Mouse (Mus musculus): Measurements from ENCODE around the gene Nipa2. TPM values are rescaled to one million over a fixed set of nuclear protein-coding genes. Genes with fewer than 3 reads are reported as not detected.

Nipa2 gene
- total and polyA plus RNA-seq, 3 experiments: 26.3 to 28.6 TPM; not detected in 1

GRCm38 (mm10) chr7:55903766-55904165 lies 58.5 kb downstream of the Nipa2 start:
- peaks cover 0 to 3% of the 10 kb centered on the region in 2 experiments; a peak in 1 of 4 replicates for H3K36me3 ChIP-seq (ENCODE audit: control insufficient read depth in 1 of 2, insufficient read depth in 2 of 2, low read length in 2 of 2)
- no peak for TF ChIP-seq USF1 (IDR thresholded peaks at IDR 0.05; ENCODE audit: low read depth, low read length)
- TF ChIP-seq NELFE (IDR thresholded peaks at IDR 0.05; ENCODE audit: low read depth, low read length): no peak
- no peak for TF ChIP-seq ELF1 (IDR thresholded peaks at IDR 0.05; ENCODE audit: low read depth, low read length)
- no peak for TF ChIP-seq SIN3A (IDR thresholded peaks at IDR 0.05; ENCODE audit: low read length)
- TF ChIP-seq UBTF (IDR thresholded peaks at IDR 0.05; ENCODE audit: borderline replicate concordance, insufficient read depth, low read depth, low read length): no peak
- no peak for TF ChIP-seq ZC3H11A (IDR thresholded peaks at IDR 0.05; ENCODE audit: low read depth, low read length)
- TF ChIP-seq E2F4 (IDR thresholded peaks at IDR 0.05; ENCODE audit: borderline replicate concordance, low read depth, low read length): no peak
- no peak for TF ChIP-seq MAX (IDR thresholded peaks at IDR 0.05; ENCODE audit: low read length)
- TF ChIP-seq ZKSCAN1 (IDR thresholded peaks at IDR 0.05; ENCODE audit: low read depth, low read length): no peak
- TF ChIP-seq MYB (IDR thresholded peaks at IDR 0.05; ENCODE audit: low read depth, low read length): no peak
- no peak for TF ChIP-seq MAFK (IDR thresholded peaks at IDR 0.05; ENCODE audit: borderline replicate concordance, low read depth, low read length)
- no peak for TF ChIP-seq RAD21 (IDR thresholded peaks at IDR 0.05; ENCODE audit: low read depth, low read length)
- no peak for TF ChIP-seq ZMIZ1 (IDR thresholded peaks at IDR 0.05; ENCODE audit: low read depth, low read length)
- no peak for TF ChIP-seq USF2 (IDR thresholded peaks at IDR 0.05; ENCODE audit: borderline replicate concordance in 1 of 2, insufficient read depth in 1 of 2, low read depth in 1 of 2, low read length in 2 of 2)
- no peak for TF ChIP-seq HCFC1 (IDR thresholded peaks at IDR 0.05; ENCODE audit: low read depth, low read length)
- no peak for TF ChIP-seq RCOR1 (IDR thresholded peaks at IDR 0.05; ENCODE audit: low read depth, low read length)
- no peak for TF ChIP-seq EP300 (IDR thresholded peaks at IDR 0.05; ENCODE audit: low read depth in 1 of 2, low read length in 2 of 2)
- no peak for TF ChIP-seq JUND (IDR thresholded peaks at IDR 0.05; ENCODE audit: low read depth, low read length)
- no peak for TF ChIP-seq MAZ (IDR thresholded peaks at IDR 0.05; ENCODE audit: low read depth, low read length)
- no peak for DNase-seq (ENCODE audit: low read depth, low spot score)

GRCm38 (mm10) chr7:55891797-55892196 lies 70.5 kb downstream of the Nipa2 start:
- no peak overlapping the region for H3K4me3 ChIP-seq (ENCODE audit: control insufficient read depth in 1 of 2, insufficient read depth in 1 of 2, low read depth in 2 of 2, low read length in 2 of 2)
- H3K27me3 ChIP-seq (ENCODE audit: control insufficient read depth in 1 of 2, insufficient read depth in 2 of 2, low read length in 2 of 2): no peaks in the 10 kb centered on the region
- H3K27ac ChIP-seq (ENCODE audit: control insufficient read depth, low read depth, low read length): no peak overlapping the region
- no peak for TF ChIP-seq CTCF (IDR thresholded peaks at IDR 0.05 in 2 of 3, conservative IDR thresholded peaks at IDR 0.05 in 1 of 3; ENCODE audit: control insufficient read depth in 1 of 3, insufficient read depth in 1 of 3, low read depth in 2 of 3, low read length in 3 of 3, poor library complexity in 1 of 3, severe bottlenecking in 1 of 3)
- no peak for TF ChIP-seq BHLHE40 (IDR thresholded peaks at IDR 0.05; ENCODE audit: borderline replicate concordance, low read depth, low read length)
- no peak for TF ChIP-seq RCOR1 (IDR thresholded peaks at IDR 0.05; ENCODE audit: low read depth, low read length)
- no peak for TF ChIP-seq POLR2AphosphoS2 (IDR thresholded peaks at IDR 0.05; ENCODE audit: low read length)
- no peak for TF ChIP-seq POLR2A (IDR thresholded peaks at IDR 0.05; ENCODE audit: control insufficient read depth in 1 of 2, insufficient read depth in 1 of 2, low read depth in 1 of 2, low read length in 2 of 2, poor library complexity in 1 of 2)
- TF ChIP-seq MXI1 (IDR thresholded peaks at IDR 0.05; ENCODE audit: low read depth, low read length): no peak
- H3K4me1 ChIP-seq (ENCODE audit: control insufficient read depth in 1 of 2, insufficient read depth in 2 of 2, low read length in 2 of 2): no peaks in the 10 kb centered on the region
- no peaks in the 10 kb centered on the region for H3K9me3 ChIP-seq (replicated peaks; ENCODE audit: insufficient read depth, low read length)
- H3K79me2 ChIP-seq (ENCODE audit: control insufficient read depth, insufficient read depth, low read length, poor library complexity): no peaks in the 10 kb centered on the region
- peaks cover 0 to 4% of the 10 kb centered on the region in 2 experiments; a peak in 2 of 4 replicates for H3K36me3 ChIP-seq (ENCODE audit: control insufficient read depth in 1 of 2, insufficient read depth in 2 of 2, low read length in 2 of 2)
- no peak overlapping the region for H3K9ac ChIP-seq (ENCODE audit: control insufficient read depth, low read depth, low read length, poor library complexity, severe bottlenecking)
- no peak for DNase-seq (ENCODE audit: low read depth, low spot score)

More at GRCm38 (mm10) chr7:55903766-55904165, 58.5 kb downstream of the Nipa2 start:
- Histone ChIP-seq H3K27me3 (ENCODE audit: control insufficient read depth in 1 of 2, insufficient read depth in 2 of 2, low read length in 2 of 2) (no peaks in the 10 kb centered on the region), H3K79me2 (ENCODE audit: control insufficient read depth, insufficient read depth, low read length, poor library complexity) (no peaks in the 10 kb centered on the region), H3K27ac (ENCODE audit: control insufficient read depth, low read depth, low read length) (no peak overlapping the region), H3K4me3 (ENCODE audit: control insufficient read depth in 1 of 2, insufficient read depth in 1 of 2, low read depth in 2 of 2, low read length in 2 of 2) (no peak overlapping the region), H3K9ac (ENCODE audit: control insufficient read depth, low read depth, low read length, poor library complexity, severe bottlenecking) (no peak overlapping the region), H3K9me3 (replicated peaks; ENCODE audit: insufficient read depth, low read length) (no peaks in the 10 kb centered on the region), H3K4me1 (ENCODE audit: control insufficient read depth in 1 of 2, insufficient read depth in 2 of 2, low read length in 2 of 2) (no peaks in the 10 kb centered on the region)
